Mouse (Mus musculus): Measurements from ENCODE around the gene Spata33.

Spata33 gene

DNA sequence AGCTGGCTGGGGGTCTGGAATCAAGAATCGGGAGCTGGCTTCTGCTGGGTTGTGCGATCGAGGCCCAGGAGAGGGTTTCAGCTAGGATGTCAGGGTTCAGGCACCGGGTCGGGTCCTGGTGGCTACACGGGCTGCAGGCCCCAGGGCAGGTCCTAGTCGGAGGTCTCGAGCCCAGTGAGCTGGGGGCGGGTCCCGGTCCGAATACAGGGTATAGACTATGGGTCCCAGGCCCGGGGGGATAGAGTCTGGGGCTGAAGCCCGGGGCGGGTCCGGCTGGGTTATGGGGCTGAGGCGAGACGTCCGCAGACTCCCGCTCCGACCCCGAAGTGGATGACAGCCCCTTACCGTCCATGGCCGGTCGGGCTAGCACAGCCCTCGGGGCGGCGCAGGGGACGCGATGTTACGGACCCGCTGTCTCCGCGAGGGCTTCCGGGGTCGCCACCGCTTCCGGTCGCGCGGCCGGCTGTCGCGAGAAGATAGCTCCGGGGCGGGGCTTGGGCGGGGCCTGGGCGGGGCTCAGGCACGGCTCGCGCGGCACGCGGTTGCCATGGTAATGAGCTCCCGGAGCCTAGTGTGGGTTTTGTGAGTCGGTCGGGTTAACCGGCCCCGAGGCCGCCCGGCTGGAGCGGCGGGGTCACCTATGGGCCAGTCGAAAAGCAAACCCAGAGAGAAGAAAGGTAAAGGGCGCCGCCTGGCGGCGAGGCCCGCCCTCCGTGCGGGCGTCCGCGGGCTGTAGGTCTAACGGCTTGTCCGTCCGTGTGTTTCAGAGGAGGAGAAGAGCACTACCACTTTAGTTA lies at the start of gene Spata33, which contains the start of gene Chmp1a:
Spata33 (plus strand) TSS at position 512 of the 797 bp plus-strand sequence.
Chmp1a (minus strand) TSS at position 443 of the 797 bp plus-strand sequence.
- under 1% methylated on average over 76 of the region's 76 CpGs for WGBS

DNA sequence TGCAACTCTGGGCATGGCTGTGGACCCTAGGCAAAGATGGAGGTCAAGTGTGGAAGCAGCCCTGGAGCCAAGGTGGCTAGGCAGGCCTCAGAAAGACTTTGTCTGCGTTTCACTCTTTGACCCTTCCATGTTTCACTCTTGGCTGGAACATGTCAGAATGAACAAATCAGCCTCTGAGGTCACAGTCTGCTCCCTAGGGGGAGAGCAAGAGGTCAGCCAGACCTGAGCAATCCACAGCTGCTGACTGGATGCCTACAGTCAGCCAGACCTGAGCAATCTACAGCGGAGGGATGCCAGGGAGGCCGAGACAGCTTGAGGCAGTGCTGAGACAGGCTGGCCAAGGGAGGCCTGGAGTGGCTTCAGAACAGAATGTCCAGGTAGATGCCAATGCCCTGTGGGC lies 31.2 kb upstream of the Spata33 start:
- WGBS, result 90% methylated on average over 3 of the region's 3 CpGs

DNA sequence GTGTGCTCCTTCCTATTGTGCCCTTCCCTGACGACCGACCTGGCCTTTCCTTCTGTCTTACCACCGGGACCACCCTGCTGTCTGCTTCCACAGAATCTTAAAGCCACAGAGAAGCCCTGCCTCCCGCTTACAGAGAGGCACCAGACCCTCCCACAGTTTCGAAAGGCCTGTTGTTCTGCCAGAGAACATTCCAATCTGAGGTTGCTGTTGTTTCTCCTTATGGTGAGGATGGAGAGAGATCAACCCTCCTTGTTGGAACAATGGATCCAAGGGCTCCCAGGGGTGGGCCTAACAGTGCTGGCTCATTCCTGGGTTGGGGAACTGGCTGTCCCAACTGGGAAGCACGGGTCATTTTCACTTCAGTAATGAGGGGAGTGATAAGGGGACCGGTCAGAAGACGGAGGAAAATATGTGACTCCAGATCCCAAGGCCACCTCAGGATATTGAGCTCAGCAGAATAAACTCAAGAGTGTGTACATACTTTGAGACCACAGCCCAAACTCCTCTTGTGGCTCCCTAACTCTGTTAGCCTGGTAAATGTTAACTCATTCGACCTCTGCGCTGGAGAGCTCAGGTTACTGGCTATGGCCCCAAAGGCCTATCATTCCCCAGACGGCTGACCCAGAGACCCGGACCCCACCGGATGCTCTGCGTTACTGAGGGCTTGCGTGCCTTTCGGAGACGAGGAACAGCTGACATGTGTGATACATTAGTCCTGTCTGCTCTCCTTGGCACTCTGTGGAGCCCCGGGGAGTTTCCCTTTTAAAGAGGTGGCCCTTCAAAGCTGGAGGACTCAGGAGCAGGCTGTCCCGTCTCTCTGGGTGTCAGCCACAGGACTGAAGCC lies 26.8 kb upstream of the Spata33 start, which contains the start of gene Dpep1:
Dpep1 (plus strand) TSS at position 677 of the 844 bp plus-strand sequence.
- WGBS, result 67% methylated on average over 19 of the region's 19 CpGs

DNA sequence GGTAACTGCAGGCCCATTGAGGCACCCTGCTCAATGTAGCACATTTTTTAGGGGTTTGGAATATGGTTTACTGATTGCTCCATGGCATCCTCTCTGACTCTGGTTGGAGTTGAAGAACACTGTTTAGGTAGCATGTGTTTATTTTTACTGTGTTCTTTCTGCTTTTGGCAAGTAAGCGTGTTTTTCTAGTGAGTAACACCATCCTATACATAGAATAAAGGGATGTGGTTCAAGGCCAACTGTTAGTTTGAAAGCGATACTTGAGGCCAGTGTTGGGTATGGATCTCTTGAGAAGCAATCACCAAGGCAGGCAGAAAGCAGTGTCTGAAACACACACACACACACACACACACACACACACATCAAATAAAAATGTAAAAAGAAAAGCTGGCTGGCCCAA lies 24.6 kb upstream of the Spata33 start:
- WGBS, result 60% methylated on average over 2 of the region's 2 CpGs

DNA sequence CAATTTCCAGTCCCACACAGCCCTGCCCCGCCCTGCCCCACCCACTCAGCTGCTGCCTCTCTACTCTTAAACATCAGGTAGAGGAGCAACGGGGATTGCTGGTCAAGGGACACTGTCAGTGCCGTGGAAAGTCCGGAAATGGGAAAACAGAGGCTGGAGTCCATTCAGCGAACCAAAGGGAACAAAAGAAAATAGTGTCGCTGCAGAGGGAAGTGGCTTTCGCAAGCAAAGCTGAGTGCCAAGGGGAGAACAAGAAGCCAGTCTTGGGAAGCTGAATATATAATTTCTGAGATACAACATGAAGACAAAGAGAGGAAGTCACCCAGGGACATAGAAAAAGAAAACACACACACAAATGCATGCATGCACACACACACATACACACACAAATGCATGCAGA lies 23.8 kb upstream of the Spata33 start:
- 39% methylated on average over 7 of the region's 7 CpGs for WGBS

DNA sequence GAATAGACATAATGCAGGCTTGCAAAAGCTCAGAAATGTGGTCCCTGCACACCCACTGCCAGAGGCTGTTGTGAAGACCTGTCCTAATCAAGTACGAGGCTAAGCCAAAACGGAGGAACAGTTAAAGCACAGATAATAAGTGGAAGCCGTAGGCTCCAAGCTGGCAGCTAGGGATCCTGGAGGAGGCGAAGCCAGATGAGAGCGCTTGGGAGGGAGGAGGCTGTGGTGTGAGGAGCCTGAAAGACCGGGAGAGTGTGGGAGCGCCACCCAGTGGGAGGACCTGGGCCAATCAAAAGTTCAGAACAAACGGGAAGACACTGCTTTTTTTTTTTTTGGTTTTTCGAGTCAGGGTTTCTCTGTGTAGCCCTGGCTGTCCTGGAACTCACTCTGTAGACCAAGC lies 22.0 kb upstream of the Spata33 start:
- 1% methylated on average over 9 of the region's 9 CpGs for WGBS

DNA sequence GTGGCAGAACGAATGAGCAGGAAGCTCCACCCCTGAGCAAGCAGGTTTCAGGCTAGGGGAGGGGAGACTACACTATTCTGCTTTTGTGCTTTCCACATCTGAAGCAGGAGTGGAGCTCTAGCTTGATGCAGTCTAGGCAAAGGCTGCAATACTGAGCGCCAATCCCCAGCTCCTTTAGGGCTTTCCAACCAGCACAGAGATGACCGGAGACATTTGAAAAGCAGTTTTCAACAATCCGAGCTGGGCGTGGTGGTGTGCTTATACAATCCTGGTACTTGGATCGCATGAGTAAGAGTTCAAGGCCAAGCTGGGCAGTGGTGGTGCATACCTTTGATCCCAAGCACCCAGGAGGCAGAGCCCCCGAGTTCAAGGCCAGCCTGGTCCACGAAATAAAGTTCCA lies 20.7 kb upstream of the Spata33 start:
- 63% methylated on average over 8 of the region's 8 CpGs for WGBS

DNA sequence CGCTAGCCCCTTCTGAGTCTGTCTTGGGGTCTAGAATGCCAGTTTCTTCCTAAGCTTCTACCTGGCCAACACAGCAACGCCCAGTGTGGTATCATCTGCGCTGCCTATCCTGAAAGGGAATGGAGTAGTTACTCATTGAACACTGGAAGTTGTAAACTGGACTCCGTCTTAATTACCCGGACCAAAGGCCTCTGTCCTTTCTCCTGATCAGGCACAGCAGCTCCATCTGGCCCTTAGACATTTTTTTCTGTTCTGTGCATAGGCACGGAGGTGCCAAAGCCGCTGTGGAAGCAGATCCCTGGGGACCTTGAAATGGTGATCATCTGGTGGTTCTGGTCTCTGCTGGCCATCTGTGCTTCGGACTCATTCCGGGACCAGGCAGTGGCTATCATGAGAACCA lies 18.9 kb upstream of the Spata33 start:
- WGBS, result 95% methylated on average over 9 of the region's 9 CpGs

DNA sequence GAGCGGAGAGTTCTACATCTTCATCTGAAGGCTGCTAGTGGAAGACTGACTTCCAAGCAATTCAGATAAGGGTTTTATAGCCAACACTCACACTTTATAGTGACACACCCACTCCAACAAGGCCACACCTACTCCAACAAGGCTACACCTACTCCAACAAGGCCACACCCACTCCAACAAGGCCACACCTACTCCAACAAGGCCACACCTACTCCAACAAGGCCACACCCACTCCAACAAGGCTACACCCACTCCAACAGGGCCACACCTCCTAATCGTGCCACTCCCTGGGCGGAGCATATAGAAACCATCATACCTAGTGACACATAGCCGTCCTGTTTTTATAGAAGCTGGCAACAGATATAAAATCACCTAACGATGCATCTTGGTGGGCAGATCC lies 15.6 kb upstream of the Spata33 start:
- WGBS, result 87% methylated on average over 5 of the region's 5 CpGs

DNA sequence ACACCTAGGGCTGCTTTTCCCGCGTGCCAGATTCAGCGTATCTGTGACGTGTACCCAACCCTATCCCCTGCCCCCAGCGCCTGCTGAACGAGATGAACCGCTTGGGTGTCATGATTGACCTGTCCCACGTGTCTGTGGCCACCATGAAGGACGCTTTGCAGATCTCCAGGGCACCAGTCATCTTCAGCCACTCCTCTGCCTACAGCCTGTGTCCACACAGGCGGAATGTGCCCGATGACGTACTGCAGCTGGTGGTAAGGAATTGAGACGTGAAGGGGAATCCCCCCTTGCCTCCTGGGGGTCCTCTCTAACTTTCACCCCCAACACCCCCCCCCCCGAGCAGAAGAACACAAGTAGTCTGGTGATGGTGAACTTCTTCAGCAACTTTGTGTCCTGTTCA lies 12.8 kb upstream of the Spata33 start:
- 79% methylated on average over 14 of the region's 14 CpGs for WGBS

DNA sequence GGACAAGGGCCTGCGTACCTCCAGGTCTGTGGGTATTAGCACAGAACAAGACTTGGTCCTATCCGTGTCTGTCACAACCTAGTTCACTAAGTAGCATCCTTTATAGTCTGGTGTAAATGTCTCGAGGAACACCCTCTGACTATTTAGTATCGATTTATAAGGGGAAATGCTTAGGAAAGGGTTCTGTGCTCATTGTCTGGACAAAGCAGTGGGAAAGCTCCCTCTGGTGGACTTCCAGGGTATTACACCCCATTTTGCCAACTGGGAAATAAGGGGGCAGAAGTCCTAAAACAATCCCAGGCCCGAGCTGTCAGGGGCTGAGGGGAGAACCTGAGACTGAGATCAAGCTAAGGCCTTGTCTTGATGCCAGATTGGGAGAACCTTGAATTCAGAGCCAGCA lies 10.3 kb upstream of the Spata33 start:
- WGBS, result 20% methylated on average over 5 of the region's 5 CpGs

DNA sequence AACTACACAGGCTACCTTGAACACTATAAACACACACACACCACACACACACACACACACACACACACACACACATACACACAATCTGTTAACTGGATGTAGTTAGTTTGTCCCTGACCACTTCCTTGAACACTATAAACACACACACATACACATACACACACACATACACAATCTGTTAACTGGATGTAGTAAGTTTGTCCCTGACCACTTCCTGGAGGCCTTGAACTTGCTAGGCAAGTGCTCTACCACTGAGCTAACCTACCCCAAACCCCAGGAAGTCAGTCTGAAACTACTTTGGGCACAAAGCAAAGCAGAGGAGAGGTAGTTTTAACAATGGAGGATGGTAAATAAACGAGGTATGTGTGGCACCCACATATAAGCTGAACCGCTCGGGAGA lies 9.1 kb upstream of the Spata33 start:
- WGBS, result 54% methylated on average over 3 of the region's 3 CpGs

DNA sequence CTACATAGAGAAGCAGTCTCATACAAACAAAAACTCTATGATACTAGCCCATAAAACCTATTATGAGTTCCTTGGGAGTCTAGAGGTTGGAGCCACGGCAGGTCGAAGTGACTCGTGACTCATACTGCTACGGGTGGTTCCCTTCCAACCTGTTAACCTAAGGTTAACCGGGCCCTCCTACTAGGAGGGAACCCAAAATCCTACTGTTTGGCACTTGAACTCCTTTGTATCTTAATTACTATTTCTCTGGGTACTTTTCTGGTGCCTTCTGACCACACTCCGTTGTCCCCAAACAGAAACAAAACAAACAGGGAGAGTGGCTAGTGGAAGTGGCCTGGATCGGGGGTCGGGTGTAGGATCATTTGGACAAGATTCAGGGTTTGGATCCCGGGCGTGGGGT lies 756 bp upstream of the Spata33 start:
- 41% methylated on average over 10 of the region's 10 CpGs for WGBS

DNA sequence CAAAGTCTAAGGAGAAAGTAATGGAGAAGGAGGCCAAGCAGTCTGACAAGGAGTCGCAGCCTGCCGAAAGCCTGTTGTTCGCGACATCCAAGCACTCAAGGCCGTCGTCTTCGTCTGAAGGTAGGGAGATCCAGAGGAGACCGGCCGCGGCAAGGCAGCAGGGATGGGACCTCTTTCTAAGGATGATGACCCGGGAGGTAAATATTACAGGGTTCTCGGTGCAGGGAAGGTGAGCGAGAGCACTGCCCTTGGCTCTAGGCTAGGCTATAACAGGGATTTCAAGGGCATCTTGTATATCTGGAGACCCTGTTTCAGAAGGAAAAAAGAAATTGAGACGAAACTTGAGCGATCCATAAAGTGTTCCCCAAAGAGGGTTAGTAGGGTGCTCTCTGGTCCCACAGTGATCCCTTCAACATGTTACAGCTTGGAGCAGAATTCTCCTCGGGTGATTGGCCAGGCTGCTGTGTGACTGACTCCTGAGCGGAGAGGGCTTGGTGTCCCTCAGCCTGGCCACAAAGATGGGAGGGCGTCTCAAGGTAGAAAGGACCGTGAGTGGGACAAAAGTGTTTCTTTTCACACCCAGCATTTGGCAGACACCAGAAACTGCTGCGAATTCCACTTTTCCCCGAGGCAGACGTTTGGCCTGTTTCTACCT lies 613 bp downstream of the Spata33 start:
- 12% methylated on average over 22 of the region's 22 CpGs for WGBS

DNA sequence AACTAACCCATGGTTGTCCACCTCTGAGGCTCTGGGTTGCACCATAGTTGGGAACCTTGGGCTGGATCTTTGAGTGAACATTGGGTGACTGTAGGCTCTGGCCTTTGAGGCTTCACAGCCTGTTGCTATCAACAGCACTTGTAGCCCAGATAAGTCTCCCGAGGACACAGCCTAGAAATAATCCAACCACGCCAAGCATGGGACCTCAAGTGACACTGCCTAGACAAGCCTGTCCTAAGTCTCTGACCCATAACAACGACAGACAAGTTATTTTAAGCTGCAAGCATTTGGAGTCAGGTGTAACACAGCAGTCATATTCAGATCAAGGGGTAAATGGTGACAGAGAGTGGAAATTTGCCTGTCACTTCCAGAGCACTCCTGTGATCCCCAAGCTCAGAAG lies 2.8 kb downstream of the Spata33 start:
- 80% methylated on average over 3 of the region's 3 CpGs for WGBS

DNA sequence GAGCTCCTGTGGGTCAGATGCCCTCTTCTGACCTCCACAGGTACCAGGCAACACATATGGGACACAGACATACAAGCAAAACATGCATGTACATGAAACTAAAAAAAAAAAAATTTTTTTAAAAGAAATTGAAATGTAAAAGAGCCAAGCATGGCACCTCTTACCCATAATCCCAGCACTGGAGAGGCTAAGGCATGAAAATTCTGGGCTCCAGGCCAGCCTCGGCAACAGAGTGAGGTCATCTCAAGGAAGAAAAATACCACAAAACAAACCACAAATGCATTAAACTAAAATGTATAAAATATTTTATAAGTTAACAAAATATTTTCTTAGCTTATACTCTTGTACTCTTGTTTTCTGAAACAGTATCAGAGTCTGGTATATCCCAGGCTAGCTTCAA lies 8.3 kb downstream of the Spata33 start:
- whole genome bisulfite sequencing, result 32% methylated on average over 1 of the region's 1 CpGs

DNA sequence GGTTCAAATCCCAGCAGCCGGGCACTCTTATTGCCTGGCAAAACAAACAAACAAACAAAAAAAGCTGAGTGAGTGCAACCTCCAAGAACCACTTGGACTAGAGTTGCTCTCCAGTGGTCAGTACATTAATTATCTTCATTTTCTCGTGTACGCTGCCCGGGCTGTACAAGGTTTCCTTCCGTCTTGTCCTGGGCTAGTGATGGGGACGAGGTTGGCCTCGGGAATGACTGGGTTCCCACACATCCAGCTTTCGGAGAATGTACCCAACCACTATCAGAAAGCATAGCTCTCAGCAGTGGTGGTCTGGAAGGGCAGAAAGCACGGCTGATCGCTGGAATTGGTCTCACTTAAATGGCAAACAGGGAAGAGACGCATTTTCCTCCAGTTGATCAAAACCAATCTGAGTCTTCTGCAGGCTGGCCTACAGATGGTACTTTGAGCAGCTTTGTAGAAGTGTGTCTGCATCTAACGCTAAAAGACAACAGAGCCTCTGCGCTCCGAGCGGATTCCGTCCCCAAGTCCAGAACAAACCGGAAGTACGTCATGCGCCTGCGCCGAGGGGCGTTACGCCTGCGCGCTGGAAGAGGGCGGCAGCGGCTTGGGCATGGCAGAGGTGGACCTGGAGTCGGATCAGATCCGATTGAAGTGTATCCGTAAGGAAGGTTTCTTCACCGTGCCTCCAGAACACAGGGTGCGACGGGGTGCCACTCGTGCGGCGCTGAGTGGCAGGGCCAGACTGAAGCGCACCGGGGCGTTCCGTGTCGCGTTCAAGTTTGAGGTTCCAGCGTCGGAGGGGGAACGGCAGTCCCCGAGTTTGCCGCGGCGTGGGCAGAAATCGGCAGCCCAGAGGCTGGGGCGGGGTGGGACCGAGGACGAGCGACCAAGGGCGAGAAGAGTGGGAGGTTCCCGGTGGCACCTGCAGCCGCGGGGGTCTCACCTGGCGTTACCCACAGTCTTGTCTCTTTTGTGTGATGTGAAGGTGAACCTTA lies 11.9 kb downstream of the Spata33 start, which contains the start of gene Cdk10:
Cdk10 (plus strand) TSS at position 565 of the 989 bp plus-strand sequence.
- WGBS, result 2% methylated on average over 59 of the region's 59 CpGs

DNA sequence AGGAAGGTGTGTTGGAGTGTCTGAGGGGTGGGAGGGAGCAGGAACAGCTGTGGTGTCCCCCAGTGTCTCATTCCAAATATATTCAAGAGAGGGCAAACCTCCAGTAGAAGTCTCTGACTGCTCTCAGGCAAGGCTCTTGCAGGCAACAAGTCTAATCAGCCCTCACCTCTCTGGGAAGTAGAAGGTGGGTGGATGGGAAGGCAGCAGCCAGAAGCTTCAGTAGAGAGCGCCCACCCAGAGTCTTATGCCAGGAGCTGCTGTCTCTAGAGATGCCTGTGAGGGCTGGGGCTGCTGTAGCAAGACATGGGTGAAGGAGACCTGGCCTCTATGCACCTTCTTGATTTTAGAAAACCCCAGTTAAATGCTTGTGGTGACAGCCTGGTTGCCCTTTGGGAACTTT lies 15.8 kb downstream of the Spata33 start:
- 78% methylated on average over 1 of the region's 1 CpGs for WGBS

DNA sequence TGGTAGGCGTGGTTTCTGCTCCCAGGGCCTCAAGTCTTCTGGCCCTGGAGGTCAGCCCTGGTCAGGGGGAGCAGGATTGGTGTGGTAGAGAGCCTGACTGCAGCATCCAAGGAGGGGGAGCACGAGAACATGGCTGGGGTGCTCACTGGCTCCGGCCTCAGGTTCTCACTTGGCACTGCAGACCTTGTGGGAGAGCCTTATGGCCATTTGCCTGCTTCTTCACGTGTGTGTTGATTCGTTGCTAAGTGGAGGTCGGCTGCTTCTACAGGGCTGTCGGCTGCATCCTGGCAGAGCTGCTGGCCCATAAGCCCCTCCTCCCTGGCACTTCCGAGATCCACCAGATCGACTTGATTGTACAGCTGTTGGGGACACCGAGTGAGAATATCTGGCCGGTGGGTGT lies 17.7 kb downstream of the Spata33 start:
- 48% methylated on average over 11 of the region's 11 CpGs for WGBS

DNA sequence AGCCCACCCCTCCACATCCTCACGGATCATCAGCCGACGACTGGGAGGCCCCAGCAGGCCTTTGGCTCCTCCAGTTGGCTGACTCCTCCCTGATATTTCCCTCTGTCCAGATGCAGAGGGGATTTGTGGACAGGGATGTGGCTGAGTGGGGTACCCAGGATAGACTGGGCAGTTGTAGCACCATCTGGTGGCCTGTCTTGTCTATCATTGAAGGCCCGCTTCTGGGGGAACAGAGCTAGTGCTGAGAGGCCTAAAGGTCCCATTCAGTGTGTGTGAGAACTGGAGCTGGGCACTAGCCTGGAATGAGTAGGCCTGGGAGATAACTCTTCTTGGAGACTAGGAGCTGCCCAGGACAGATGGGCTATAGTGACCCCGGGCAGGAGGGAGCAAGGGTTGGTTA lies 19.1 kb downstream of the Spata33 start:
- WGBS, result 44% methylated on average over 5 of the region's 5 CpGs

DNA sequence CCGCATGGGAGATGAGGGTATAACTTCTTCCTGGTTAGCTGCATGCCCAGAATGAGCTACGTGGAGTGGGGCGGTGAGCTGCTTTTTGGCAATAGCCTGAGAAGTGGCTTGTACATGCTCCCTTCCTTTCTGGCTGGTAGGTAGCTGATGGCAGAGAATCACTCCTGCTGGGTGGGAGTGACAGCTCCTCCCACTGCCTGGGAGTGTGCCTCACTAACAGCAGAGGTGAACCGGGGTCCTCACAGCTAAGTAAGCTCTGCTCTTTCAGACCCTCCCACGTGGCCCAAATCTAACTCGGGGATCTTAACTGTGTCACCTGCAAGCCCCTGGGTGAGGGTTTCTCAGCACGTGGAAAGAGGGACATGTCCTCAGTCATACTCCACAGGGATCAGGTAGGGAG lies 19.9 kb downstream of the Spata33 start:
- 24% methylated on average over 7 of the region's 7 CpGs for WGBS

Data from cerebral cortex, adult 2 months (tissue).